Mouse (Mus musculus): Measurements from ENCODE around the gene 1700029I15Rik. TPM values are rescaled to one million over a fixed set of nuclear protein-coding genes. Genes with fewer than 3 reads are reported as not detected.

1700029I15Rik gene
- polyA plus RNA-seq, 1 experiment: 0.91 TPM

DNA sequence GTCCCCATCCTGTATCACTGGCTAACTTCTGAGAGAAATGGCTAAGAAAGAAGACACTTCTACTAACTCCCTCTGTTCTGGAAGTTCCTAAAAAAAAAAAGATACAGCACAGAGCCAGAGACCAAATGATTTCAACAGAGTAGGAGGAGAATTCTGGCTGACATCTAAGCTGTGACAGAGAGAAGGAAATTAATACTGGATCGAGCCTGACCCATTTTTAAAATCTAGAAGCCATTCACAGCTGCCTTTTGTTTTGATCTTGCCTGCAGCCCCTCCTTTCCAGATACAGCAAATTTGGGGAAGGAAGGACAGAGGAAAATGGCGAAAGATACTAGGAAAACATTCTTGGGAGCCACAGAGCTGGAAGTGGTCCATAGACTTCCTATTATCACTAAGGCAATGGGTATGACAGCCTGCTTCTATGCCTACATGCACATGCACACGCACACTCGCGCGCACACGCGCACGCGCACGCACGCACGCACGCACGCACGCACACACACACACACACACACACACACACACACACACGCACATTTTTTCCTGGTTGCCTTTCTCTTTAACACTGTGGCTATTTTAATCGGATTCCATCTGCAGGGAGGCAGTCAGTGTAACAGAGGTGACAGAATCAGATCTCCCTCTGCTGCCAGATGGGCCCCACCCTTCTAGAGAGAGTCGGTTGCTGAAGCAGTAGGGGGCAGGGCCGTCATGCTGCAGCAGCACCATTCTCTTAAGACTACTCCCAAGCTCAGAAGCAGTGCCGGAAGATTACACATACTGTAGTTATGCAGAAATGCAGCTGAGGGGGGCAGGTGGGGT is 48.6 kb downstream of the 1700029I15Rik start:
- Histone ChIP-seq H3K4me3 (peak overlapping the region; percentile 41), H3ac (ENCODE audit: control insufficient read depth, insufficient read length) (no peak overlapping the region)
- no peak for TF ChIP-seq POLR2AphosphoS2 (IDR thresholded peaks at IDR 0.05; ENCODE audit: insufficient read length, low read depth)
- no peak for TF ChIP-seq E2F4 (IDR thresholded peaks at IDR 0.05; ENCODE audit: insufficient read depth)
- no peak for TF ChIP-seq CEBPB (IDR thresholded peaks at IDR 0.05; ENCODE audit: insufficient read depth, poor library complexity, severe bottlenecking)
- no peak for TF ChIP-seq POLR2A (IDR thresholded peaks at IDR 0.05; ENCODE audit: insufficient read length, low read depth)
- no peak for TF ChIP-seq SRF (IDR thresholded peaks at IDR 0.05; ENCODE audit: control insufficient read depth, insufficient read length, low read depth)
- TF ChIP-seq USF1 (IDR thresholded peaks at IDR 0.05; ENCODE audit: low read depth): no peak
- TF ChIP-seq REST (IDR thresholded peaks at IDR 0.05; ENCODE audit: insufficient read depth, insufficient read length): no peak
- no peak for TF ChIP-seq MAX (IDR thresholded peaks at IDR 0.05; ENCODE audit: low read depth)
- TF ChIP-seq TCF3 (IDR thresholded peaks at IDR 0.05; ENCODE audit: insufficient read length, low read depth): no peak
- no peak for TF ChIP-seq TCF12 (IDR thresholded peaks at IDR 0.05; ENCODE audit: insufficient read depth, poor library complexity, severe bottlenecking)
- no peak for TF ChIP-seq MYOD1 (IDR thresholded peaks at IDR 0.05; ENCODE audit: control insufficient read depth in 1 of 3, insufficient read length in 2 of 3, low read depth in 2 of 3)
- no peak for TF ChIP-seq MYOG (IDR thresholded peaks at IDR 0.05; ENCODE audit: control insufficient read depth in 1 of 3, insufficient read depth in 1 of 3, insufficient read length in 2 of 3, low read depth in 2 of 3)

GRCm38 (mm10) chr2:92431611-92432179 is 49.4 kb downstream of the 1700029I15Rik start:
- H3K79me2 ChIP-seq (ENCODE audit: control insufficient read depth, insufficient read depth): peaks cover 11% of the 10 kb centered on the region
- peak overlapping the region; percentile 82 for H3K4me2 ChIP-seq (ENCODE audit: low read depth)
- no peaks in the 10 kb centered on the region for H3K36me3 ChIP-seq (ENCODE audit: control insufficient read depth, insufficient read depth)
- peak overlapping the region; percentile 41 for H3K4me3 ChIP-seq
- H3K27me3 ChIP-seq (ENCODE audit: control insufficient read depth, insufficient read depth, insufficient read length): no peaks in the 10 kb centered on the region
- no peak for TF ChIP-seq CEBPB (IDR thresholded peaks at IDR 0.05; ENCODE audit: insufficient read depth, poor library complexity, severe bottlenecking)
- TF ChIP-seq TCF3 (IDR thresholded peaks at IDR 0.05; ENCODE audit: insufficient read length, low read depth): no peak
- no peak for TF ChIP-seq E2F4 (IDR thresholded peaks at IDR 0.05; ENCODE audit: insufficient read depth)
- no peak for TF ChIP-seq REST (IDR thresholded peaks at IDR 0.05; ENCODE audit: insufficient read depth, insufficient read length)
- no peak for TF ChIP-seq USF1 (IDR thresholded peaks at IDR 0.05; ENCODE audit: low read depth)
- TF ChIP-seq MAX (IDR thresholded peaks at IDR 0.05; ENCODE audit: low read depth): no peak
- TF ChIP-seq SRF (IDR thresholded peaks at IDR 0.05; ENCODE audit: control insufficient read depth, insufficient read length, low read depth): no peak
- TF ChIP-seq POLR2AphosphoS2 (IDR thresholded peaks at IDR 0.05; ENCODE audit: insufficient read length, low read depth): no peak
- TF ChIP-seq MYOD1 (IDR thresholded peaks at IDR 0.05; ENCODE audit: control insufficient read depth in 1 of 3, insufficient read length in 2 of 3, low read depth in 2 of 3): no peak
- TF ChIP-seq POLR2A (IDR thresholded peaks at IDR 0.05; ENCODE audit: insufficient read length, low read depth): no peak
- TF ChIP-seq TCF12 (IDR thresholded peaks at IDR 0.05; ENCODE audit: insufficient read depth, poor library complexity, severe bottlenecking): no peak
- TF ChIP-seq MYOG (IDR thresholded peaks at IDR 0.05; ENCODE audit: control insufficient read depth in 1 of 3, insufficient read depth in 1 of 3, insufficient read length in 2 of 3, low read depth in 2 of 3): no peak
- H3ac ChIP-seq (ENCODE audit: control insufficient read depth, insufficient read length): no peak overlapping the region

More for the DNA sequence above, 48.6 kb downstream of the 1700029I15Rik start:
- Histone ChIP-seq H3K4me2 (ENCODE audit: low read depth) (peak overlapping the region; percentile 82), H3K27me3 (ENCODE audit: control insufficient read depth, insufficient read depth, insufficient read length) (no peaks in the 10 kb centered on the region), H3K36me3 (ENCODE audit: control insufficient read depth, insufficient read depth) (no peaks in the 10 kb centered on the region), H3K79me2 (ENCODE audit: control insufficient read depth, insufficient read depth) (peaks cover 11% of the 10 kb centered on the region)

DNA sequence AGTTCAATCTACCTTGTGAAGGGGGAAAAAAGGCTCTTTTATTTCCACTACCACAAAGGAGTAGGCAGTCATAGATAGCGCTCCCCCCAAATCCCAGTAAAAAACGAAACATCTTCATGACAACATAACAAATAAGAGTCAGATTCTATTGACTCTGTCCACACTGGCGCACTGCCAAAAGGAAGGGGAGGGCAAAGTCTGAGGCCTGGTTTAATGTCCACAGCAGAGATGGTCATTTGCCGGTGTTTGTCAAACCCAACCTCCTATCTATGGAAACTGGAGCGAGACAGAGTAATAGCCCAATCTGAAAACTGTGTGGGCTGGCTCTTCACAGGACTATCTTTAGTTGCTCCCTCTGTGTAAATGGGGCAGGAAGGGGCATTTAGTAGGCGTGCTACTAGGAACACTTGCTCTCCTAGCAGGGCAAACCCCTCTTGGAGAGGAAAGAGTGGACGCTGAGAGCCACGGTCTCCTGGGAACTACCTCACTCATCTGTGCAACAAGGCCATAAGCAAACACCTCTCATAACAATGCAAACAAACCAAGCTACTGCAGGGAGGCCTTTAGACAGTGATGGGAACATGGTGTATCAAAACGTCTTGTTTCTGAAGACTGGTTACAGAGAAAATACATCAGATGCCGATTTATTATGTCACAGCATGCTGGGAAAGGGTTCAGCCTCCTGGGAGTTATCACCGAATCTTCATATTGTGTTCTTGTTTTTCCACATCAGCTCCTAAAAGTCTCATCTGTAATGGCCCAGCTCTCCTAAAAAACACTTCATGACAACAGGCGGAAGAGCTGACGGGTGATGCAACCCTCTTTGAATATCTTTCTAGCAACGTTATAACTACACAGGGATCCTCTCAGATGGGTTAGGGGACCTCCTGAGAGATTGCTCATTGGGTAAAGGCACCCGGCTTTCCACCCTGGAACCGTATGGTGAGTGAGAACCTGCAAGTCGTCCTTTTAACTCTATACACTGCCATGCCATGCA is 50.3 kb downstream of the 1700029I15Rik start:
- peak overlapping the region; percentile 41 for H3K4me3 ChIP-seq
- peaks cover 11% of the 10 kb centered on the region for H3K79me2 ChIP-seq (ENCODE audit: control insufficient read depth, insufficient read depth)
- peak overlapping the region; percentile 44 for H3ac ChIP-seq (ENCODE audit: control insufficient read depth, insufficient read length)
- TF ChIP-seq TCF3 (IDR thresholded peaks at IDR 0.05; ENCODE audit: insufficient read length, low read depth): no peak
- no peaks in the 10 kb centered on the region for H3K27me3 ChIP-seq (ENCODE audit: control insufficient read depth, insufficient read depth, insufficient read length)
- H3K4me2 ChIP-seq (ENCODE audit: low read depth): peak overlapping the region; percentile 82
- no peaks in the 10 kb centered on the region for H3K36me3 ChIP-seq (ENCODE audit: control insufficient read depth, insufficient read depth)

GRCm38 (mm10) chr2:92433578-92434374 is 51.4 kb downstream of the 1700029I15Rik start, which contains the start of gene Cry2:
Gene Cry2, minus strand, starts transcription at chr2:92434043.
- H3K36me3 ChIP-seq (ENCODE audit: control insufficient read depth, insufficient read depth): no peaks in the 10 kb centered on the region
- H3K4me2 ChIP-seq (ENCODE audit: low read depth): peak within 1 kb of the TSS; percentile 89
- no peak for TF ChIP-seq TCF12 (IDR thresholded peaks at IDR 0.05; ENCODE audit: insufficient read depth, poor library complexity, severe bottlenecking)
- TF ChIP-seq POLR2A (IDR thresholded peaks at IDR 0.05; ENCODE audit: insufficient read length, low read depth): peak; percentile 99
- TF ChIP-seq SRF (IDR thresholded peaks at IDR 0.05; ENCODE audit: control insufficient read depth, insufficient read length, low read depth): peak; percentile 68
- TF ChIP-seq MAX (IDR thresholded peaks at IDR 0.05; ENCODE audit: low read depth): peak; percentile 83
- peak; percentile 94 for TF ChIP-seq POLR2AphosphoS2 (IDR thresholded peaks at IDR 0.05; ENCODE audit: insufficient read length, low read depth)
- TF ChIP-seq MYOD1 (IDR thresholded peaks at IDR 0.05; ENCODE audit: control insufficient read depth in 1 of 3, insufficient read length in 2 of 3, low read depth in 2 of 3): peak in 1 of 3 experiments; percentile 48
- TF ChIP-seq MYOG (IDR thresholded peaks at IDR 0.05; ENCODE audit: control insufficient read depth in 1 of 3, insufficient read depth in 1 of 3, insufficient read length in 2 of 3, low read depth in 2 of 3): peak in 1 of 3 experiments; percentile 17
- TF ChIP-seq USF1 (IDR thresholded peaks at IDR 0.05; ENCODE audit: low read depth): no peak
- peak; percentile 37 for TF ChIP-seq REST (IDR thresholded peaks at IDR 0.05; ENCODE audit: insufficient read depth, insufficient read length)
- H3K27me3 ChIP-seq (ENCODE audit: control insufficient read depth, insufficient read depth, insufficient read length): no peaks in the 10 kb centered on the region
- peaks cover 5% of the 10 kb centered on the region for H3K79me2 ChIP-seq (ENCODE audit: control insufficient read depth, insufficient read depth)
- peak within 1 kb of the TSS; percentile 41 for H3K4me3 ChIP-seq
- peak within 1 kb of the TSS; percentile 44 for H3ac ChIP-seq (ENCODE audit: control insufficient read depth, insufficient read length)

Measured in myocyte (in vitro differentiated cells).